Mouse (Mus musculus) stomach, embryonic 16.5 days (tissue): ENCODE data around the gene Kmt5b. TPM values are rescaled to one million over a fixed set of nuclear protein-coding genes. Genes with fewer than 3 reads are reported as not detected.

Experiments
- ATAC-seq: fragments of 200-750 bp; cut with Nextera tagmentation; 2 replicates; pipeline ENCODE4 v1.8.0; 2017; ENCODE audit warnings: moderate number of reproducible peaks, moderate TSS enrichment; ENCODE audit not compliant: insufficient read depth, low FRiP score
- H3K27ac ChIP-seq: fragments of 300-500 bp; sonication (generic); 2 replicates; pipeline ENCODE4 v1.5.1; 2014; ENCODE audit warnings: low read length
- H3K27me3 ChIP-seq: fragments of 300-500 bp; sonication (generic); 2 replicates; pipeline ENCODE4 v1.6.1; 2014; ENCODE audit warnings: low read length, control low read depth, mixed read lengths; ENCODE audit not compliant: control insufficient read depth, insufficient read depth
- H3K36me3 ChIP-seq: fragments of 300-500 bp; sonication (generic); 2 replicates; pipeline ENCODE4 v1.6.1; 2014; ENCODE audit warnings: low read length; ENCODE audit not compliant: control insufficient read depth, insufficient read depth
- H3K4me1 ChIP-seq: fragments of 300-500 bp; sonication (generic); 2 replicates; pipeline ENCODE4 v1.6.1; 2014; ENCODE audit warnings: low read length, control low read depth, mixed read lengths; ENCODE audit not compliant: control insufficient read depth, insufficient read depth
- H3K4me2 ChIP-seq: fragments of 300-500 bp; sonication (generic); 2 replicates; pipeline ENCODE4 v1.6.1; 2014; ENCODE audit warnings: low read depth, low read length, mixed read lengths
- H3K4me3 ChIP-seq: fragments of 300-500 bp; sonication (generic); replicated peaks from 2 replicates; pipeline ENCODE4 v1.5.1; 2014; ENCODE audit warnings: mild to moderate bottlenecking, low read length
- H3K9ac ChIP-seq: fragments of 300-500 bp; sonication (generic); 2 replicates; pipeline ENCODE4 v1.6.1; 2014; ENCODE audit warnings: low read length
- H3K9me3 ChIP-seq: fragments of 300-500 bp; sonication (generic); replicated peaks from 2 replicates; pipeline ENCODE4 v1.6.1; 2016; ENCODE audit warnings: low read length, control low read depth; ENCODE audit not compliant: control insufficient read depth
- WGBS: fragments of 180-500 bp; shearing (Covaris S2); extraction: QIAGEN DNeasy Blood & Tissue Kit; methylation state at CpG from one replicate; pipeline ENCODE4 v1.1.7; 2014; 5-methylcytosine and 5-hydroxymethylcytosine counted together
- polyA plus RNA-seq: library from polyadenylated mRNA; unstranded; fragments of >200 nt; fragmentation: Nextera tagmentation; extraction: Ambion mirVana; gene quantifications from 2 replicates; pipeline ENCODE4 v1.2.1, GENCODE M21; 2015

The Kmt5b gene
- polyA plus RNA-seq, 1 experiment from 2014 or later = 22.6 TPM

- Histone ChIP-seq H3K27ac (no peak overlapping the region), H3K9ac (no peak overlapping the region), H3K9me3 (no peaks in the 10 kb centered on the region), H3K36me3 (no peaks in the 10 kb centered on the region), H3K4me3 (no peak overlapping the region), H3K4me1 (peaks cover 4% of the 10 kb centered on the region; the same call in 1 of the 2 replicates), H3K4me2 (no peak overlapping the region), H3K27me3 (no peaks in the 10 kb centered on the region)
- WGBS = 96% methylated on average over 1 of the region's 1 CpGs
- ATAC-seq = no peak
Observed at GRCm38 (mm10) chr19:3844836-3845235, 77.6 kb downstream of the Kmt5b start.

- 92% methylated on average over 11 of the region's 11 CpGs for WGBS
- H3K9ac ChIP-seq = no peak overlapping the region
- no peak for ATAC-seq
- no peak overlapping the region for H3K27ac ChIP-seq
- H3K27me3 ChIP-seq = no peaks in the 10 kb centered on the region
- no peaks in the 10 kb centered on the region for H3K36me3 ChIP-seq
- H3K9me3 ChIP-seq = no peaks in the 10 kb centered on the region
- no peak overlapping the region for H3K4me2 ChIP-seq
- H3K4me3 ChIP-seq = no peak overlapping the region
- peaks cover 2% of the 10 kb centered on the region; the same call in 1 of the 2 replicates for H3K4me1 ChIP-seq
Observed at GRCm38 (mm10) chr19:3845339-3845738, 78.1 kb downstream of the Kmt5b start.

GRCm38 (mm10) chr19:3845803-3846406 is 78.7 kb downstream of the Kmt5b start:
- H3K36me3 ChIP-seq = no peaks in the 10 kb centered on the region
- H3K4me1 ChIP-seq = peaks cover 2% of the 10 kb centered on the region; the same call in 1 of the 2 replicates
- WGBS = 71% methylated on average over 1 of the region's 1 CpGs
- H3K27ac ChIP-seq = no peak overlapping the region
- no peak overlapping the region for H3K4me3 ChIP-seq
- no peak overlapping the region for H3K9ac ChIP-seq
- no peaks in the 10 kb centered on the region for H3K27me3 ChIP-seq
- H3K4me2 ChIP-seq = no peak overlapping the region
- no peak for ATAC-seq
- no peaks in the 10 kb centered on the region for H3K9me3 ChIP-seq

GRCm38 (mm10) chr19:3846676-3847604 is 79.7 kb downstream of the Kmt5b start:
- H3K27ac ChIP-seq = no peak overlapping the region
- no peak overlapping the region for H3K4me3 ChIP-seq
- H3K9ac ChIP-seq = no peak overlapping the region
- 77% methylated on average over 10 of the region's 10 CpGs for WGBS
- no peak for ATAC-seq
- H3K36me3 ChIP-seq = no peaks in the 10 kb centered on the region
- no peaks in the 10 kb centered on the region for H3K27me3 ChIP-seq
- H3K9me3 ChIP-seq = no peaks in the 10 kb centered on the region
- H3K4me1 ChIP-seq = peaks cover 6% of the 10 kb centered on the region
- no peak overlapping the region for H3K4me2 ChIP-seq

- Histone ChIP-seq H3K27me3 (no peaks in the 10 kb centered on the region), H3K9ac (no peak overlapping the region), H3K4me2 (no peak overlapping the region), H3K36me3 (no peaks in the 10 kb centered on the region), H3K27ac (no peak overlapping the region), H3K4me1 (peaks cover 6% of the 10 kb centered on the region), H3K4me3 (no peak overlapping the region), H3K9me3 (no peaks in the 10 kb centered on the region)
- ATAC-seq = no peak
- 80% methylated on average over 5 of the region's 5 CpGs for WGBS
Observed at GRCm38 (mm10) chr19:3847711-3848110, 80.5 kb downstream of the Kmt5b start.

- WGBS = 69% methylated on average over 7 of the region's 7 CpGs
- H3K4me1 ChIP-seq = peaks cover 9% of the 10 kb centered on the region
- ATAC-seq = no peak
Observed at GRCm38 (mm10) chr19:3848207-3848808, 81.1 kb downstream of the Kmt5b start.

GRCm38 (mm10) chr19:3849251-3849650 is 82.0 kb downstream of the Kmt5b start:
- H3K27me3 ChIP-seq = no peaks in the 10 kb centered on the region
- no peaks in the 10 kb centered on the region for H3K36me3 ChIP-seq
- no peak for ATAC-seq
- no peak overlapping the region for H3K4me3 ChIP-seq
- no peak overlapping the region for H3K27ac ChIP-seq
- H3K4me1 ChIP-seq = peaks cover 9% of the 10 kb centered on the region
- no peak overlapping the region for H3K9ac ChIP-seq
- no peak overlapping the region for H3K4me2 ChIP-seq
- 75% methylated on average over 2 of the region's 2 CpGs for WGBS
- H3K9me3 ChIP-seq = no peaks in the 10 kb centered on the region

More at GRCm38 (mm10) chr19:3848207-3848808, 81.1 kb downstream of the Kmt5b start:
- H3K9ac ChIP-seq = no peak overlapping the region
- H3K4me2 ChIP-seq = no peak overlapping the region
- no peaks in the 10 kb centered on the region for H3K9me3 ChIP-seq
- H3K4me3 ChIP-seq = no peak overlapping the region
- no peaks in the 10 kb centered on the region for H3K36me3 ChIP-seq
- H3K27me3 ChIP-seq = no peaks in the 10 kb centered on the region
- no peak overlapping the region for H3K27ac ChIP-seq

- H3K9ac ChIP-seq = no peak overlapping the region
- no peaks in the 10 kb centered on the region for H3K36me3 ChIP-seq
- no peak for ATAC-seq
- peak overlapping the region; percentile 71 for H3K27ac ChIP-seq
- no peaks in the 10 kb centered on the region for H3K9me3 ChIP-seq
- H3K4me3 ChIP-seq = no peak overlapping the region
- no peaks in the 10 kb centered on the region for H3K27me3 ChIP-seq
- H3K4me2 ChIP-seq = no peak overlapping the region
- H3K4me1 ChIP-seq = peaks cover 13% of the 10 kb centered on the region
- WGBS = 31% methylated on average over 5 of the region's 5 CpGs
Observed at GRCm38 (mm10) chr19:3850076-3850475, 82.9 kb downstream of the Kmt5b start.
